Mouse (Mus musculus) CH12.LX (cell line): ENCODE data around the gene Prss35.

ENCODE experiments used
- CHD2 ChIP-seq: IDR thresholded peaks from 2 replicates; pipeline ENCODE4 v1.6.1; 2011; ENCODE audit warnings: low read length, improper control_type of control experiment
- CTCF ChIP-seq, 2 experiments: IDR thresholded peaks in 1 of 2; conservative IDR thresholded peaks in 1 of 2; 2 replicates each; pipeline ENCODE4 v1.5.1; 2011 to 2012; ENCODE audit warnings: low read depth in 2 of 2, low read length in 2 of 2, improper control_type of control experiment in 1 of 2, inconsistent platforms in 1 of 2, mild to moderate bottlenecking in 1 of 2, moderate library complexity in 1 of 2
- MAFK ChIP-seq: IDR thresholded peaks from 2 replicates; pipeline ENCODE4 v1.6.1; 2011; ENCODE audit warnings: low read length, improper control_type of control experiment; ENCODE audit not compliant: insufficient replicate concordance
- POLR2A ChIP-seq: IDR thresholded peaks from 2 replicates; pipeline ENCODE4 v1.6.1; 2011; ENCODE audit warnings: low read depth, mild to moderate bottlenecking, improper control_type of control experiment, low read length
- RAD21 ChIP-seq: IDR thresholded peaks from 2 replicates; pipeline ENCODE4 v1.6.1; 2011; ENCODE audit warnings: low read depth, mild to moderate bottlenecking, low read length, improper control_type of control experiment, moderate library complexity
- RCOR1 ChIP-seq: conservative IDR thresholded peaks from 2 replicates; pipeline ENCODE4 v1.6.1; 2012; ENCODE audit warnings: low read depth, mild to moderate bottlenecking, inconsistent platforms, low read length, improper control_type of control experiment
- UBTF ChIP-seq: IDR thresholded peaks from 2 replicates; pipeline ENCODE4 v1.6.1; 2012; ENCODE audit warnings: low read depth, mild to moderate bottlenecking, inconsistent platforms, low read length, improper control_type of control experiment, moderate library complexity
- USF1 ChIP-seq: IDR thresholded peaks from 2 replicates; pipeline ENCODE4 v1.6.1; 2014; ENCODE audit warnings: low read depth, mild to moderate bottlenecking, inconsistent platforms, low read length, improper control_type of control experiment

DNA sequence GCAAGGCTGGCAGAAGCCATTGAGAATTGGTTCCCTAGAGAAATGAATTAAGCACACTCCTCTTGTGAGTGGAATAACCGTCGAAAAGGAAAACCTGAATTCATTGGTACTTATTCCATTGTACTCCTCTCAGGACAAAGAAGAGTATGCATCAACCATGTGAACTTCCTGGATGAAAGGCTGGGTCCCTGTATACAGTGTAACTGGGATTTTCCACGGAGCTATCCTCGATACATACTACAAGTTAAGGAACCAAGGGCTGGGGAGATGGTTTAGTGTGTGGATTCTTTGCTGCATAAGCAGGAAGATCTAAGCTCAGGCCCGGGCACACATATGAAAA is 17.1 kb upstream of the Prss35 start:
- TF ChIP-seq CHD2 (no peak), RAD21 (no peak), CTCF (conservative IDR thresholded peaks at IDR 0.05 in 1 of 2, IDR thresholded peaks at IDR 0.05 in 1 of 2; ENCODE audit: low read depth in 2 of 2, low read length in 2 of 2) (no peak), USF1 (no peak), RCOR1 (no peak), MAFK (no peak), UBTF (no peak), POLR2A (no peak)
